Mouse (Mus musculus): ENCODE data around the gene Timeless. TPM values are rescaled to one million over a fixed set of nuclear protein-coding genes. Genes with fewer than 3 reads are reported as not detected.
"Not testable (repeated sequence)": the region's sequence is repeated elsewhere in the genome, so short reads cannot be mapped to it uniquely, and the experiment has no call there.

The Timeless gene
- total RNA-seq, 2 experiments from 2014 or later, result 24.5 to 28.7 TPM

DNA sequence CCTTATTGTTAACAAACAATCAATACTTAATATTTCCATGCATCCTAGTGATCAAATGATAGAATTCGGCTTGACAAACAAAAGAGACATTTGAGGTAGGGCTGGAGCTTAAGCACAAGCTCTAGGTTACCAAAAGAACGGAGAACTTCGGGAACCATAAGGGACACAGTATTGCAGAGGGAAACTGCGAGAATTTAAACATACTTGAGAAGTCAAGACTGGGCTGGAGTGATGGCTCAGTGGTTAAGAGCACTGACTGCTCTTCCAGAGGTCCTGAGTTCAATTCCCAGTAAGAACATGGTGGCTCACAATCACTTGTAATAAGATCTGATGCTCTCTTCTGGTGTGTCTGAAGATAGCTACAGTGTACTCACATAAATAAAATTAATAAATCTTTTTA, 17.8 kb upstream of the Timeless start:
- not testable (repeated sequence) for DNase-seq

DNA sequence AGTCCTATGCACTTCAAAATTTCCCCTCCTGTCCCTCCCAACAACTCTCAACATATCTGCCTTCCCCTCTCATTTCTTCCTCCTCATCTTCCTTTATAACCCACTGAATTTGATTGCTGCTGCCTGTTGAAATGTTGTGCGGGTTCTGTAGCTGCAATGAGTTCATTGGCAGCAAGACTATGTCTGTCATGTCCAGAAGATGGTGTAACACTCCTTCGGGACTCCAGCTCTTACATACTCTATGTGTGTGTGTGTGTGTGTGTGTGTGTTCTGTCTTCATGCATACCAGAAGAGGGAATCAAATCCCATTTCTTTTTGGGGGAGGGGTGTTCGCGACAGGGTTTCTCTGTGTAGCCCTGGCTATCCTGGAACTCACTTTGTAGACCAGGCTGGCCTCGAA, 16.9 kb upstream of the Timeless start:
- DNase-seq, result no peak

DNA sequence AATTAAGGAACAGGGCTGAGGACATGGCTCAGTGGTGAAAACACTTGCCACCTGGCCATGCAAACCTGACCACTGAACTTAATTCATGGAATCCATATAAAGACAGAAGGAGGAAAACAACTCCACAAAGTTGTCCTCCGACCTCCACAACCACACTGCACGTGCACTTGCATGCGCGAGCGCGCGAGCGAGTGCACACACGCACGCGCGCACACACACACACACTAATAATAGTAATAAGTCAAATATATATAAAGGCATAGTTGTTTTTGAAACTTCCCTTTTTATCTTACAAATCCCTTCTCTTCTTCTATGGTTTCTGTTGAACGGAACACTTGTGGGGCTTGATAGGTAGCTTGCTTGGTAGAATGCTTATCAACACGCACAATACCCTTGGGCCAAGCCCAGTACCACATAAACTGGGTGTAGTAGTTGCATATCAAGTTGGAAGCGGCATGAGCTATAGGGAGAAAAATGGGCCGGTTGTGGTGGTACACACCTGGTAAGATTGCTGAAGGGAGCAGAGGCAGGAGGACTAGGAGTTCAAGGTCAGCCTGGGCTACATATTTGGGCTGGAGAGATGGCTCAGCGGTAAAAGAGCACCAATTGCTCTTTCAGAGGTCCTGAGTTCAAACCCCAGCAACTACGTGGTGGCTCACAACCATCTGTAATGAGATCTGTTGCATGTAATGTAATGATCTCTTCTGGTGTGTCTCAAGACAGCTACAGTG, 13.3 kb upstream of the Timeless start:
- no peak for DNase-seq

DNA sequence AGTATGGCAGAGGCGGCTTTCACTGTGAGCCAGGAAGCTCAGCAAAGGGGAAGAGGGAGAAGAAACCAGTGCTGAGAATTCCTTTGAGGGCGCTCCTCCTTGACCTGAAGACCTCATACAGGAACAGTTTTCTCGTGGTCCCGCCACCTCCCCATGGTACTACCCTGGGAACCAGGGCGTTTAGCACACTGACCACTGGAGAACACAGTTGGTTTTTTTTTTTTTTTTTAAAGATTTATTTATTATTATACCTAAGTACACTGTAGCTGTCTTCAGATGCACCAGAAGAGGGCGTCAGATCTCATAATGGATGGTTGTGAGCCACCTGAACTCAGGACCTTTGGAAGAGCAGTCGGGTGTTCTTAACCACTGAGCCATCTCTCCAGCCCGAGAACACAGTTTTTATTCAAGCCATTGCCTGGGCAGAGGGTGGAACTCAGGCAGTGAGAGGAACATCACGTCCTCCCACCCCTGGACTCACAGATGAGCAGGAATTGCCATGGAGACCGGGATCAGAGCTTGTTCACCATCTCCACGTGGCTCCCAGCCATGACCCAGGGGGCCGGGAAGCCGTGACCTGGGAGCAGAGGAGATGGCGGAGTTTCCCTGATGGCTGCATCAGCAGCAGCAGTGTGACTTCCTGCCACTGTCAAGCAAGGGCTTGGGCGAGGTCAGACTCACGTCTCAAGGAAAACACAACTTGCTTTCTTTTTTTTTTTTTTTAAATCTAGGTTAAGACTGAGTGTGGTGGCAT, 10.2 kb upstream of the Timeless start:
- no peak for DNase-seq

DNA sequence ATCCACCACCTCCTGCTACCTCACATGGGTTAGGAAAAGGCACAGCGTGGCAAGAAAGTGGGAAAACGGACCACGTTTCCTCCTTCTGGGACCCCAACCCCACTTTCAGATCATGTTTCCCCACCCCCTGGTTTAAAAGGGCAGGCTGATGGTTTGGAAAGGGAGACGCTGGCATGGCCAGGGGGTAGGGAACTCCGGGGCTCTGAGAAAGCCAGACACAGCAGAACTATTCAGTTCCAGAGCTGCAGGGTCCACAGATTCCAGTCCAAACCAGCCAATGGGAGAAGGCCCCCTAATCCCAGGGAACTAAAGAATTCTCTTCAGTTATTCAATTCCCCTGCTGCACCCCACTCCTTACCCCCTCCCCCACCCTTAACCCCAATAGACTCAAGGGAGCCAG, 6.8 kb upstream of the Timeless start:
- no peak for DNase-seq

DNA sequence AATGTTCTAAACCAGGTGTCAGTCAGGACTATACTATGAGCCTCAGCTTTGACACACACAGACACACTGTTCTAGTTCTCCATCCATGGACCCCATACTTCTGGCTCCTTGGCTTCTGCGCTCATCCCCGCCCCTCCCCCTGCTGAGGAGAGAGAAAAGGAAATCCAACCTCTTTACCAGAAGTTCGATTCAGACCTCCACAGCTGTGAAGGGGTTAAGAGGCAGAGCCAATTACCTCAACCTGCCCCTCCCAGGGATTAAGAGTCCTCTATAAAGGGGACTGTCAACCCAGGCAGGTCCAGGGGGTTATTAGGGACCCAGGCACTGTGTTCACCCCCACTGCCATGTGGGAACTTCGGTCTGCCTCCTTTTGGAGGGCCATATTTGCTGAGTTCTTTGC, 6.3 kb upstream of the Timeless start, which contains the start of gene Mip:
TSS of gene Mip (plus strand) at position 301 of the 400 bp plus-strand sequence.
- DNase-seq, result no peak

DNA sequence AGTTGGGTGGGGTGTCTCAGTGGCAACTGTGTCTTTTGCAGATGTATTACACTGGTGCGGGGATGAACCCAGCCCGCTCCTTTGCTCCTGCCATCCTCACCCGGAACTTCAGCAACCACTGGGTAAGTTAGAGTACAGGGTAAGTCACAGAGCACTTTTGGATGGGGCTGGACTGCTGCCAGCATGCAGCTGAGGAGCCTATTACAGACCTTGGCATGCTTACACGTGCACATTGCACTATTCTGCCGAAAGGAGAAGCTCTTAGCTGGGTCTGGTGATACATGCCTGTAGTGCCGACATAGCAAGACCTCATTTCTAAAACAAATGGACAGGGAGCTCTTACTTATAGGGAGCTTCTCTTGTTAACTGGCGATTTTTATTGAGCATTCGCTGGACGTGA, 4.3 kb upstream of the Timeless start:
- no peak for DNase-seq

DNA sequence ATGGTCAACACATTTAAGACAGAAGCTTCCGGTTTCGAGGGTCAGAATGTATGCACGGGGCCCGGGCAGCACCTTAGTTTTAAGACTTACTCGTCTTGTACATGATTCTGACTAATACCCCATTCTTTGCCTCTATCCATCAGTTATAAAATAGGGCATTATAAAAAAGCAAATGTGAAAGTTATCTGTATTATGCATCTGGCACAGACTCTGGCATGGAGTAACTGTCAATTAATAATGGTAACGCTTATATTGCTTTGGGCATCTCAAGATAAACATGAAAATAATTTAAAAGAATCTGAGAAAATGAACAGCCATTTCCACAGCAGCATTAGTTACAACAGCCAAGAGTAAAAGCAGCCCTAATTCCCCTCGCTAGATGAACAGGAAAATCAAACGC, 3.9 kb upstream of the Timeless start:
- no peak for DNase-seq

DNA sequence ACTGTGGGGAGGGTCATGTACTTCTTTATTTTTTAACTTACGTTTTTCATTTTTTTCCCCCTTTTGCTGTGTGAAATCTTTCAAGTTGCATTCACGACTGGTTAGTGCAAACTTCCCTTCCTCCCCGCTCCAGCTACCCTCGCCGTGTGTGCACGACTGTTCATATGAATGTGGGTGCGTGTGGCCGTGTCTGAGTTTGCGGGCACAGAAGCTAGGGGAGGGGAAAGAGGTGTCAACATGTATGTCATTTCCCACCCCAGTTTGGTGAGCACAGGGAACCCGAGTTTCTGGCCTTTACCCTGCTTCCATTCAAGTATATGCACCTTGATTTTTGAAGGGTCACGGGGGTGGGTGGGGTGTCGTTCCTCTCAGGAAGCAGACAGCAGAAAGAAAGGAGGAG, 1.3 kb upstream of the Timeless start:
- no peak for DNase-seq

DNA sequence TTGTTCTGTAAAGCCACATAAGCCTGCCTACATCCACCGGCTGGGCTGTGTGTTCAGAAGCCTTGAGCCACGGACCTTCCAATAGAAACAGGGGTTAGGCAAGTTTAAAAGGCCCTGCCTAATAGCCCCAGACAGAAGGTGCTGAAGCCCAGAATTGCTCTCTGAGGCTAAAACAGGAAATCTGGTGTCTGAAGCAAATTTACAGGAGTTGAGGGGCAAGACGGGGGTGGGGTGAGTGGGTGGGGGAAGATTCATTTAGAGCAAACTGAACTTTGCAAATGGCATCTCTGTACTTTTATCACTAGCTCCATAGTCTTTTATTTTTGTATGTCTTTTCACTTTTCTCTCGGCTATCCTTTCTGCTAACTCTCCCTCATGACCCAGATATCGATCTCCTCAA, 719 bp upstream of the Timeless start:
- DNase-seq, result no peak

DNA sequence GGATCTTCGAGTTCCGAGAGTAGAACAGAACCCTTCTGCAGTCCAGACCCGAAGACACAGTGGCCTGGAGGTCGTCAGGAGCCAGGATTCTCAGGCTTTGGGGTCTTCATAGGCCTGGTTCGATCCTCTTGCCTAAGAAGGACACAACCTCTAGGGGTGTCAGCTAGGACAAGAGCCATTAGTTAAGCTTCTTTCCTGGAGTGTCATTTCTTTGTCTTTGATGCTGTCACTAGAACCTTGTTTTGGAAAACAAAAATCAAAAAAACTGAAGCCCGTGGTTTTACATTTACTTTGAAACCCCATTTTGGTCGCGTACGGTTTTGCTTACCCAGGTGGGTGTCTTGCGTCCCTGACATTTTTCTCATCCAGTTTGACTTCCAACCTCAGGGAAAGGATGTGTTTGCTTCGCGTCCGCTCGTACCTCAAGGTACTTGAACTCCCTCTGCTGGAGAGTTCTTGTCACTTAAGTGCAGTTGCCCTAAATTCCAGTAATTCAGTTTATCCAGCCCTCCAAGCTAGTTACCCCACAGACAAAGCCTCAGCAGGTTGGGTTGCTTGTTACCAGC, 638 bp downstream of the Timeless start:
- DNase-seq, result peak; percentile 60

DNA sequence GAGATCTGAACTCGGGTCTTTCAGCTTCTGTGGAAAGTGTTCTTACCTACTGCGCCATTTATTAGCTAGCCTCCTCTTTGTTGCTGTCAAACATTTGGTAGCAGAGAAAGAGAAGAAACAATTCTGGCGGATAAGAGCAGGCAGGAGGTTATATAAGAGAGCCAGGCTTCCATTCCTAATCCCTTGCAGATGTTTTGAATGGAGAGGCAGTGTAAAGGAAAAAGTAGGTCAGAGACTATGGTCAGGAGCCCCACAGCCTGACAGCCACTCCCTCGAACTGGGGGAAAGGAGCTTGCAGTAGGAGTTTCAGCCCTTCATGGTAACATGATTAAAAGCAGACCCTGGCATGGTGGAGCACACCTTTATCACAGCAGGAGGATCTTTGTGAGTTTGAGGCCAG, 4.5 kb downstream of the Timeless start:
- DNase-seq, result no peak

DNA sequence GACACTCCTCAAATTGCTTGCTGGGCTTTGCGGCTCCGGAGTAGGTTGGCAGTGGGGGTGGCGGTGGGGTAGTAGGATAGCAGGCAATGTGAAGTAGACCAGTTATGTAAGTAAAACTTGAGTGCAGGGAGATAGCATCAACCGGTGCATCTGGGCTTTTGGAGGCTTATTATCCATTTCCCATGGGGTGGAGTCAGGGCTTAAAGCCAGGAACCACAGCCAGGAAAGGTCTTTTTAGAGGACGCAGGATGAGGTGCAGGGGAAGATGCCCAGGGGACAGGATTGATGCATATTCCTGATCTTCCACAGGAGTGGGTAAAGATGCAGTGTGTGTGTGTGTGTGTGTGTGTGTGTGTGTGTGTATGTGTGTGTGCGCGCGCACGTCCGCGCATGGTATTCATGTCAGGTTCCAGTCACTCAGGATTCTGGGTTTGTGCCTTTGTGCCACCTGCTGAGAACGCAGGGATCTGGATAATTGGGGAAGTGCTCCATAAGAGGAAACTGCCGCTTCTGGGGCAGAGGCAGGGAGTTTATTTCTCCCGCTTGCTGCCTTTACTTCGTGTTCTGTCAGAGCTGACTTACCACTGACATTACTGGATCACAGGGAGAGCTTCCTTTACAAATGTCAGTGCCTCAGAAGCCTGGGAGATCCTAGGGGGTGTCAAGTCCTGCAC, 6.1 kb downstream of the Timeless start:
- DNase-seq, result peak; percentile 53

DNA sequence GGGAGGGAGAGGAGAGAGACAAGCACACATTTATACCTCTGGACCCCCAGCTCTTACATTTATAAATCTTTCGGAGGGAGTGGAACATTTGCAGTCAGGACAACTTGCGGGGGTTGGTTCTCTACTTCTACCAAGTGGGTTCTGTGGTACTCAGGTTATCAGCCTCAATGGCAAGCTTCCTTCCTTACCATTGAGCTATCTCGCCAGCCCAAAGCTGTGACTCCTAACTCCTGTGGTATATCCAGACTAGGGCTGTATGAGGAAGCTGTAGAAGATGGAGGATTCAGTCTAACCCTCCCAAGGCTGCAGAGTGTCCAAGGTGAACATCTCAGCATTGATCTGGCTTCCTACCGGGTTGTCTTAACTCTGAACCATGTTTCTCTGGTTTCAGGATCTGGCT, 7.3 kb downstream of the Timeless start:
- DNase-seq, result no peak

DNA sequence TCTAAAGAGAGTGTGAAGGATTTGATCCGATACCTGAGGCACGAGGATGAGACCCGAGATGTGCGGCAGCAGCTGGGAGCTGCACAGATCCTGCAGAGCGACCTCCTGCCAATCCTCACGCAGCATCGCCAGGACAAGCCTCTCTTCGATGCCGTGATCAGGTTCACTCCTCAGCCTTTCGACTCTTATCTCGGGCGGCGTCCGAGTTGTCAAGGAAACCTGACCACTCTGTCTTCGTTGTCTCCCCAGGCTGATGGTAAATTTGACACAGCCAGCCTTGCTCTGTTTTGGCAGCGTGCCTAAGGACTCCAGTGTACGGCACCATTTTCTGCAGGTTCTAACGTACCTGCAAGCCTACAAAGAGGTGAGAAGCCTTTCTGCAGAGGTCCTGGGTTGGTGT, 8.3 kb downstream of the Timeless start:
- no peak for DNase-seq

DNA sequence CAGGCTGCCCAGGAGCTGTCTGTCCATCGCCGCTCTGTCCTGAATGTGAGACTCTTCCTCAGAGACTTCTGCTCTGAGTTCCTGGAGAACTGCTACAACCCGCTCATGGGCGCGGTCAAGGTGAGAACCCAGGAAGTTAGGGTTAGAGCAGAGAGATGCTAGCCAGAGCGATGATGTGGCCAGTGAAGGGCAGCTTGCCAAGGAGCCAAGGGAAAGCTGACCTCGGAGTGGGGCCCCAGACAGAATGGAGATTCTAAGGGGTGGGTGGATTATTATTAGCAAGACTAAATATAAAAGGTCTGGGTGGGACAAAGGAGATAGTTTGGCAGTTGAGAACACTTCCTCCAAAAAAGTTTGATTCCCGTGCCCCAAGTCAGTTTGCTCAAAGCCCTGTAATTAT, 11.4 kb downstream of the Timeless start:
- peak; percentile 45 for DNase-seq

DNA sequence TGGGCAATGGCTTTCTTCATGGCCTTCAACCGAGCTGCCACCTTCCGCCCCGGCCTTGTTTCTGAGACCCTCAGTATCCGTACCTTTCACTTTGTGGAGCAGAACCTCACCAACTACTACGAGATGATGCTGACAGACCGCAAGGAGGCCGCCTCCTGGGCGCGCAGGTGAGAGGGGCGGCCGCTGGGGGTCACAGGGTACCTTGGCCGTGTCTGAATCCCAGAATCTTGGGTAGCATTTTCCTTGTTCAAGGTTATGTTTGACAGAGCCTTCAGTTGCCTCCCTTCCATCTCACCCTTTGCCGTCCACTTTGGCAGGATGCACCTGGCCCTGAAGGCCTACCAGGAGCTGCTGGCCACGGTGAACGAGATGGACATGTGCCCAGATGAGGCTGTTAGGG, 12.3 kb downstream of the Timeless start:
- no peak for DNase-seq

DNA sequence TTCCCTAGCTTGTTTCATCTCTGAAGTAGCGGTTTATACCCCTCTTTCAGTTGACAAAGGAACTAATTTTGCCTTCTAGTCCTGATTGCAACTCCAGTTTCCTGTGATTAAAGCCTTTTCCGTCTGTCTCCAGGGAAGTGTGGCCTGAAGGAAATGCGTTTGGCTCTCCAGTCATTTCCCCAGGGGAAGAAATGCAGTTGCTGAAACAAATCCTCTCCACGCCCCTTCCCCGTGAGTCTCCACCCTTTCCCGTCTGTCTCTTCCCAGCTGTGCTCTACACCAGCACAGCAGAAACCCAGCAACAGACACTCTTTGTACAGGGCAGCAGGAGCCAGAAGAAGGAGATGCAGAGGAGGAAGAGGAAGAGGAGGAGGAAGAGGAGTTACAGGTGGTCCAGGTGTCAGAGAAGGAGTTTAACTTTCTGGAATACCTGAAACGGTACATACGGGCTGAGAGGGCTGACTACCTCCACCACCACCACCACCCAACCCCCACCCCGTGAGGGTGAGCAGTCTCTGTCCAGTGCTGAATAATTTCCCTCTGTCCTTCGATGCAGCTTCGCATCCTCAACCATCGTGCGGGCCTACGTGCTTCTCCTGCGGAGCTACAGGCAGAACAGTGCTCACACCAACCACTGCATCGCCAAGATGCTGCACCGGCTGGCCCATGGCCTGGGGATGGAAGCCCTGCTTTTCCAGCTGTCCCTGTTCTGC, 15.3 kb downstream of the Timeless start:
- peak; percentile 58 for DNase-seq

DNA sequence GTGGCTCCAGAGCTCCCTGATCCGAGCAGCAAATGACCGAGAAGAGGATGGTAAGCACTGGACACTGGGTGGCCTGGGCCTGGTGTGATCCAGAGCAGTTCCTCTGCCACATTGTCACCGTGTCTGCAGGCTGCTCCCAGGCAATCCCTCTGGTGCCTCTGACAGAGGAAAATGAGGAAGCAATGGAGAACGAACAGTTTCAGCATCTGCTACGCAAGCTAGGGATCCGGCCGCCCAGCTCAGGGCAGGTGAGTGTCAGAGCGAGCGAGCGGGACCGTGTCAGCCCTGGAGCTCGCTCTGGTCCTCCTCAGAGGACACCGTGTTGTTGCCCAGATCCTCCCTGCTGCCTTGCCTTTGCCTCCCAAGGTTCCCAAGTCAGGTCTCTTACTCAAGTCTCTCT, 18.7 kb downstream of the Timeless start:
- no peak for DNase-seq

DNA sequence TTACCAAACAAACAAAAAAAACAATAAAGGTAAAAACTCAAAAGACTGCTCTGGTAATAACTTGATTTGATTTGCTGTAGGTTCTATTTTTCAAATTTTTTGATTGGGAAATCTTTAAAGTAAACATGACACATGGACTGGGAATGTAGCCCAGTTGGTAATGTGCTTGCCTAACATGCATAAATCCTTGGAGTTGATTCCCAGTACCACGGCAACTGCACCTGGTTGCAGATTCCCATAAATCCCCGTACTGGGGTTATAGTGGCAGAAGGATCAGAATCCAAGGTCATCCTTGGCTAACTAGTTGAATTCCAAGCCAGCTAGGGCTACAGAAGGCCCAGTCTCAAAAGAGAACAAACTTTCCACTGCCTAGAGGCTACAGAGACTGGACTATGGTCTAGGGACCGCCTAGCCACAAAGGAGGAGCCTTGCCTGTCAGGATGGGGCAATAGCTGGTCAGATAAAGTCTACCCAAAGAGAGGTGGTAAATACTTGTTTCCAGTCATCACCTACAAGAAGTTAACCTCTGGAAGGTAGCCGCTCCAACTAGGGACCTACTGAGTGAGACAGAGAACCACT, 21.9 kb downstream of the Timeless start, which contains the start of gene Apon:
TSS of gene Apon (plus strand) at position 420 of the 579 bp plus-strand sequence.
- DNase-seq, result no peak

DNA sequence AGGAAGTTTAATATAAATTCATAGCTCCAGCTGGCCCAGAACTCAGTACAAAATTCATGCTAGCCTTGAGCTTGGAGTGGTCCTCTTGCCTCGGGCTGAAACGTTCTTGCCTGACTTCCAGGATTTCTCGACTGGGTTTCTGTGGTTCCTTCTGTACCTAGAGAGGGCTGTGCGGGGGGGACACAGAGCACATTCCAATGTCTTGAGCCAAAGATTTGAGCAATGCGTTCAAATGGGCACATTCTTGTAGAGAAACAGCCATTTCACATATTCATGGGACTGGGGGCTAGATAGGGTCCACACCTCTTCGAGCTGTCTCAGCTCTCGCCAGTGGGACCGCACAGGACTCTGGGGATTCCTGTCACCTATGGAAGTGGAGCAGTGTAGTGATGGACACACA, 24.1 kb downstream of the Timeless start:
- no peak for DNase-seq

DNA sequence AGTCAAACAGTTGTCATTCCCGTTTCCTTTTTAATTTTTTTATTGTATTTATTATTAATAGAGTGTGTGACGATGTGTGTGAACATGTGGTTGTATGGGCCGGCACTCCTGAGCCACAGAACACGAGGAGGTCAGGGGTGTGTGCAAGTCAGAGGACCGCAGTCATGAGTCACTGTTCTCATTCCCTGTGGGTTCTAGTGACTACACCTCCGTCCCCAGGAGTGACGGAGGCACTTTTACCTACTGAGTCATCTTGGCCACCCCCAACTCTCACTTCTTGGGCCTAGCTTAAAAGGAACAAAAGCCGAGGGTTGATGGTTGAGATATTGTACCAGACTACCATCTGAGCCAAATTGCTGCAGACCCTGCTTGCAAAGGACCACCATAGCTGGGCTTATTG, 24.5 kb downstream of the Timeless start:
- DNase-seq, result no peak

Measured in heart, postnatal 4 days (tissue).